Mouse (Mus musculus) kidney, postnatal 0 days (tissue): ENCODE measurements around the gene Map3k14. TPM values are rescaled to one million over a fixed set of nuclear protein-coding genes. Genes with fewer than 3 reads are reported as not detected.

ENCODE experiments used
- ATAC-seq: fragments of 200-750 bp; cut with Nextera tagmentation; replicated peaks from 2 replicates; pipeline ENCODE4 v1.8.0; 2017; ENCODE audit warnings: low read depth, moderate number of reproducible peaks, moderate TSS enrichment, moderate library complexity; ENCODE audit not compliant: low FRiP score
- DNase-seq: peaks from one replicate; pipeline ENCODE4 v3.0.0-alpha.2; 2016; ENCODE audit warnings: low spot score
- H3K27ac ChIP-seq: fragments of 300-500 bp; sonication (generic); 2 replicates; pipeline ENCODE4 v1.5.1; 2014; ENCODE audit warnings: mild to moderate bottlenecking
- H3K27me3 ChIP-seq: fragments of 300-500 bp; sonication (generic); 2 replicates; pipeline ENCODE4 v1.6.1; 2014; ENCODE audit warnings: low read length, mixed read lengths; ENCODE audit not compliant: insufficient read depth
- H3K36me3 ChIP-seq: fragments of 300-500 bp; sonication (generic); 2 replicates; pipeline ENCODE4 v1.6.1; 2014; ENCODE audit warnings: low read length, mixed read lengths; ENCODE audit not compliant: insufficient read depth
- H3K4me1 ChIP-seq: fragments of 300-500 bp; sonication (generic); replicated peaks from 2 replicates; pipeline ENCODE4 v1.6.1; 2014; ENCODE audit warnings: antibody characterized with exemption, low read length, mixed read lengths; ENCODE audit not compliant: insufficient read depth
- H3K4me2 ChIP-seq: fragments of 300-500 bp; sonication (generic); 2 replicates; pipeline ENCODE4 v1.6.1; 2014; ENCODE audit warnings: mild to moderate bottlenecking, low read length, moderate library complexity, mixed read lengths
- H3K4me3 ChIP-seq: fragments of 300-500 bp; sonication (generic); replicated peaks from 2 replicates; pipeline ENCODE4 v1.5.1; 2014; ENCODE audit warnings: low read depth, low read length
- H3K9ac ChIP-seq: fragments of 300-500 bp; sonication (generic); 2 replicates; pipeline ENCODE4 v1.6.1; 2014; ENCODE audit warnings: low read depth, low read length
- H3K9me3 ChIP-seq: fragments of 300-500 bp; sonication (generic); replicated peaks from 2 replicates; pipeline ENCODE4 v1.6.1; 2016; ENCODE audit warnings: low read length, inconsistent platforms, mixed read lengths
- CTCF ChIP-seq: IDR thresholded peaks from 2 replicates; pipeline ENCODE4 v1.5.1; 2016; ENCODE audit warnings: antibody characterized with exemption, low read depth, mild to moderate bottlenecking, moderate library complexity
- WGBS: fragments of 180-500 bp; shearing (Covaris S2); extraction: QIAGEN DNeasy Blood & Tissue Kit; methylation state at CpG from one replicate; pipeline ENCODE4 v1.1.7; 2014; 5-methylcytosine and 5-hydroxymethylcytosine counted together
- polyA plus RNA-seq: library from polyadenylated mRNA; unstranded; fragments of >200 nt; fragmentation: Nextera tagmentation; extraction: Ambion mirVana; gene quantifications from 2 replicates; pipeline ENCODE4 v1.2.1, GENCODE M21; 2015

Gene Map3k14
- polyA plus RNA-seq, 1 experiment from 2014 or later = 3.2 TPM

- DNase-seq = no peak
- ATAC-seq = no peak
- H3K9ac ChIP-seq = no peak overlapping the region
- no peaks in the 10 kb centered on the region for H3K27me3 ChIP-seq
- no peak overlapping the region for H3K27ac ChIP-seq
- 85% methylated on average over 6 of the region's 6 CpGs for WGBS
- no peak overlapping the region for H3K4me2 ChIP-seq
- TF ChIP-seq CTCF = no peak
- 0 out of 2 replicates have a peak, but pooled peaks cover 14% of the 10 kb centered on the region for H3K4me1 ChIP-seq
- no peaks in the 10 kb centered on the region for H3K9me3 ChIP-seq
- H3K36me3 ChIP-seq = peaks cover 42% of the 10 kb centered on the region
- H3K4me3 ChIP-seq = no peak overlapping the region
These were observed 45.8 kb downstream of the Map3k14 start for GRCm38 (mm10) chr11:103221437-103221836.

- Histone ChIP-seq H3K4me1 (0 out of 2 replicates have a peak, but pooled peaks cover 14% of the 10 kb centered on the region), H3K4me2 (no peak overlapping the region), H3K4me3 (no peak overlapping the region), H3K9ac (no peak overlapping the region), H3K27ac (0 out of 2 replicates have a peak overlapping the region, but pooled peaks have one; percentile 36), H3K9me3 (no peaks in the 10 kb centered on the region), H3K27me3 (no peaks in the 10 kb centered on the region), H3K36me3 (peaks cover 30% of the 10 kb centered on the region)
- WGBS = 86% methylated on average over 4 of the region's 4 CpGs
- DNase-seq (no peak), ATAC-seq (peak; percentile 68)
- TF ChIP-seq CTCF = no peak
These were observed 47.3 kb downstream of the Map3k14 start for GRCm38 (mm10) chr11:103219995-103220394.

GRCm38 (mm10) chr11:103219259-103219658 lies 48.0 kb downstream of the Map3k14 start:
- ATAC-seq = no peak
- 94% methylated on average over 5 of the region's 5 CpGs for WGBS
- H3K4me1 ChIP-seq = 0 out of 2 replicates have a peak, but pooled peaks cover 14% of the 10 kb centered on the region
- TF ChIP-seq CTCF = no peak
- no peak overlapping the region for H3K4me3 ChIP-seq
- H3K27ac ChIP-seq = no peak overlapping the region
- H3K9me3 ChIP-seq = no peaks in the 10 kb centered on the region
- DNase-seq = no peak
- no peak overlapping the region for H3K9ac ChIP-seq
- H3K36me3 ChIP-seq = peaks cover 25% of the 10 kb centered on the region; the same call in 1 of the 2 replicates
- no peak overlapping the region for H3K4me2 ChIP-seq
- H3K27me3 ChIP-seq = no peaks in the 10 kb centered on the region

GRCm38 (mm10) chr11:103218517-103218901 lies 48.8 kb downstream of the Map3k14 start:
- no peak overlapping the region for H3K27ac ChIP-seq

GRCm38 (mm10) chr11:103217790-103218516 lies 49.3 kb downstream of the Map3k14 start, which contains the start of gene Spata32:
Spata32 (minus strand) TSS chr11:103218432.
- H3K36me3 ChIP-seq = peaks cover 21% of the 10 kb centered on the region; the same call in 1 of the 2 replicates
- 1% methylated on average over 45 of the region's 45 CpGs for WGBS
- H3K4me2 ChIP-seq = peak within 1 kb of the TSS; percentile 75
- H3K4me1 ChIP-seq = 0 out of 2 replicates have a peak, but pooled peaks cover 14% of the 10 kb centered on the region
- no peaks in the 10 kb centered on the region for H3K9me3 ChIP-seq
- TF ChIP-seq CTCF = no peak
- DNase-seq = peak; percentile 64
- no peak within 1 kb of the TSS for H3K27ac ChIP-seq
- peak within 1 kb of the TSS; percentile 31 for H3K4me3 ChIP-seq
- no peak; the same call in 1 of the 2 replicates for ATAC-seq
- H3K27me3 ChIP-seq = no peaks in the 10 kb centered on the region
- peak within 1 kb of the TSS; percentile 52; the same call in 1 of the 2 replicates for H3K9ac ChIP-seq

More at GRCm38 (mm10) chr11:103218517-103218901, 48.8 kb downstream of the Map3k14 start:
- no peaks in the 10 kb centered on the region for H3K9me3 ChIP-seq
- H3K9ac ChIP-seq = 0 out of 2 replicates have a peak overlapping the region, but pooled peaks have one; percentile 52
- 0 out of 2 replicates have a peak, but pooled peaks cover 14% of the 10 kb centered on the region for H3K4me1 ChIP-seq
- ATAC-seq (no peak; the same call in 1 of the 2 replicates), DNase-seq (no peak)
- WGBS = 13% methylated on average over 6 of the region's 6 CpGs
- peaks cover 23% of the 10 kb centered on the region; the same call in 1 of the 2 replicates for H3K36me3 ChIP-seq
- H3K4me2 ChIP-seq = peak overlapping the region; percentile 75
- TF ChIP-seq CTCF = no peak
- H3K4me3 ChIP-seq = peak overlapping the region; percentile 31
- no peaks in the 10 kb centered on the region for H3K27me3 ChIP-seq

- peaks cover 6% of the 10 kb centered on the region; the same call in 1 of the 2 replicates for H3K36me3 ChIP-seq
- H3K4me3 ChIP-seq = no peak overlapping the region
- H3K27ac ChIP-seq = no peak overlapping the region
- TF ChIP-seq CTCF = no peak
- no peak for ATAC-seq
- no peak overlapping the region for H3K4me2 ChIP-seq
- 89% methylated on average over 1 of the region's 1 CpGs for WGBS
- H3K9ac ChIP-seq = no peak overlapping the region
- H3K27me3 ChIP-seq = no peaks in the 10 kb centered on the region
- DNase-seq = no peak
- H3K9me3 ChIP-seq = no peaks in the 10 kb centered on the region
- H3K4me1 ChIP-seq = 0 out of 2 replicates have a peak, but pooled peaks cover 14% of the 10 kb centered on the region
These were observed 51.9 kb downstream of the Map3k14 start for GRCm38 (mm10) chr11:103215355-103215754.
